Mouse (Mus musculus): ENCODE data around the gene Slc25a29.

Slc25a29 gene

GRCm38 (mm10) chr12:108801613-108802012 lies 34.1 kb downstream of the Slc25a29 start:
- DNase-seq (ENCODE audit: low read depth in 2 of 2, low spot score in 2 of 2): no peak

DNA sequence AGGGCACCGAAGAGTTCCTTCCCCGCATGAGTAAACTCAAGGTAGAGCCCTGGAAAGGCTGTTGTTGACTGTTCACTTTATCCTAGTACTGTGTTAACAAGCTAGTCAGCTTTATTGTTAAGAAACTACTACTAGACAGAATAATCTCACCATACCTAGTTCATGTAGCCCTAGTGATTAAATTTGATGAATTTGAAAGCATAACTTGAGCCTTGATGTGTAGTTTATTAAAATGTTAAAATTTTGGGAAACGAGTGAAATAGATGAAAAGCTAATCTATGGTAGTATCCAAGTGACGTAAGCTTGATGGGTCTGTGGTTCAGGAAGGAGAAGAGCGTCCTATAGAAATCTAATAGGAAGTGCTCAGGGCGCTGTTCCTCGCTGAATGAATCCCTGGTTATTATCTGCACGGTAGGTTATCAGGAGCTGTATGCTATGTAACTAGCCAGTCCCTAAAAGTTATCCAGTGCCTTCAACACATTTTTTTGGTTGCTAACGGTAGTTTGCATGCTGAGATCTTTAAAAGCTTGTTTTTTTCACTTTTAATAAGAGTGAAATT lies 40.6 kb downstream of the Slc25a29 start:
- no peak for DNase-seq (ENCODE audit: low read depth in 2 of 2, low spot score in 2 of 2)

DNA sequence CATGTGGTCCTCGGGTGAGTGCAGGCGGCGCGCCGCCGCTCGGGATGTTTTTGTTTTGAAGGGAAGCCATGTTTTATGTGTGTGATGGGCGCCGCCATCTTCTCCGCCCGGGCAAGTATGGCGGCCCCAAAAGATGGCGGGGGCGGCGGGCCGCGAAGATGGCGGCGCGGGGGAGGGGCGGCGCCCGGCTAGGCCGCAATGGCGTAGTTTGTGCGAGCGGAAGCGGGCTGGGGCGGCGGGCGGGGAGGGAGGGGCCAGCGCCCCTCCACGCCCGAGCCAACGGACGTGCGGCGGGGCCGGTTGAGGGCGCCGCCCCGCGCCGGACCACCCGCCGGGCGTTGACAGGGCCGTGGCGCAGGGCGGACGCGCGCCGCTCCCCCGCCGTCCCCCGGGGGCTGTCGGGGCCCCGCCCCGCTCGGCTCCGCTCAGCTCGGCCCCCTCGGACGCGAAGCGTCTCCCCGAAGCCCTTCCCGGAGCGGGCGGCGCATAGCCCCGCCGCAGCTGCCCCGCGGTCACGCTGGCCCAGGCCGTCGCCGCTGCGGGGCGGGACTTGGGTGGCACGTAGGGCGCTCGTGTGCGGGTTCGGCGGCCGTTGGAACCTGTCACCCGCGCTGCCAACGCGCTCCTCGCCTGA lies 41.5 kb downstream of the Slc25a29 start:
- peak; percentile 68 to 69 for DNase-seq (ENCODE audit: low read depth in 2 of 2, low spot score in 2 of 2)

DNA sequence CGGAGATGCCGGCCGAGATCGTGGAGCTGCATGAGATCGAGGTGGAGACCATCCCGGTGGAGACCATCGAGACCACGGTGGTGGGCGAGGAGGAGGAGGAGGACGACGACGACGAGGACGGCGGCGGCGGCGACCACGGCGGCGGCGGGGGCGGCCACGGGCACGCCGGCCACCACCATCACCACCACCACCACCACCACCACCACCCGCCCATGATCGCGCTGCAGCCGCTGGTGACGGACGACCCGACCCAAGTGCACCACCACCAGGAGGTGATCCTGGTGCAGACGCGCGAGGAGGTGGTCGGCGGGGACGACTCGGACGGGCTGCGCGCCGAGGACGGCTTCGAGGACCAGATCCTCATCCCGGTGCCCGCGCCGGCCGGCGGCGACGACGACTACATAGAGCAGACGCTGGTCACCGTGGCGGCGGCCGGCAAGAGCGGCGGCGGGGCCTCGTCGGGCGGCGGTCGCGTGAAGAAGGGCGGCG lies 42.2 kb downstream of the Slc25a29 start:
- peak; percentile 7 to 25 for DNase-seq (ENCODE audit: low read depth in 2 of 2, low spot score in 2 of 2)

DNA sequence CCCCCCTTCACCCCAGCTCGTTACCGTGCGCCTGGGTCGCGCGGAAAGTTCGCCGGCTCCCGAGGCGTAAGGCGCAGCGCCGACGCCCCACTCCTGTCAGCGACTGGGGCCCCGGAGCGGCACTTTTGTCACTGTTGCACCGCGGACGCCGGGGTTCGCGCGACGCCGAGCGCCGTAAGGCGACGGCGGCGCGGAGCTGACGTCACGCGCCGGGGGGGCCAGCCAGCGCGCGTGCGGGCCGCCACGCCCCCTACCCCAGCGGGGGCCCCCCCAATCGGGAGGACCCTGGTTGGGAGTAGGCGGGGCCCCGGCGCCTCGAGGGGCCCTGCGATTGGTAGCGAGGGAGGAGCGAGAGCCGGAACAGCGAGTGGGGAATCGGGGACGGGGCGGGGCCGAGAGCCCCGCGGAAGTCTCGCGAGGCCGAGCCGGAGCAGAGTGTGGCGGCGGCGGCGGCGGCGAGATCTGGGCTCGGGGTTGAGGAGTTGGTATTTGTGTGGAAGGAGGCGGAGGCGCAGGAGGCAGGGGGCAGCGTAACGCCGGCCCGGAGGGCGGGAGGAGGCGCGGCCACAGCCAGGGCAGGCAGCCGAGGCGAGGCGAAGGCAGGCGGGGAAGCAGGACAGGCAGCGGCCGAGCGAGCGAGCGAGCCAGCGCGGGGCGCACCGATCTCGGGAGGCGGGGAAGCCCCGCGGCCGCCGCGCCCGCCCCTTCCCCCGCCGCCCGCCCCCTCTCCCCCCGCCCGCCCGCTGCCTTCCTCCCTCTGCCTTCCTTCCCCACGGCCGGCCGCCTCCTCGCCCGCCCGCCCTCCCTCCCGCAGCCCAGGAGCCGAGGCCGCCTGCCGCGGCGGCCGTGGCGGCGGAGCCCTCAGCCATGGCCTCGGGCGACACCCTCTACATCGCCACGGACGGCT lies 42.9 kb downstream of the Slc25a29 start, which contains the start of gene Yy1:
Yy1 (plus strand) TSS at position 428 of the 907 bp plus-strand sequence.
- DNase-seq (ENCODE audit: low read depth in 2 of 2, low spot score in 2 of 2): peak; percentile 98 to 99

DNA sequence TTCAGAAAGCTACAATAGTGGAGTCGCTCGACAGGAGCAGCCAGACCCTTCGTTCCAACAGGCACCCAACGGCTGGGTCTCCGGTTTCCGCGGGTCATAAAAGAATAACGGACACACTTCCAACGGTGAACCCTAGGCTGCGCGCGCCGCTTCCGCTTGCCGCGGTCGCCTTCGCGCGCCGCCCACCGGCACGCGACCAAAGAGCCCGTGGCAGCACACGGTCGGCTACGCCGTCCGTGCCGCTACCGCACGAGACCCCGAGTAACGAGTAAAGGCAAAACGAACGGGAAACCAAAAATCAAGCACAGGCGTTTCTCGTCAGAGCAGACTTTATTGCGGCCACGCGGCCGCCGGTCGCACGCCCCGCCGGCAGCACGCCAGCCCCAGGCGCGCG lies 43.5 kb downstream of the Slc25a29 start:
- DNase-seq (ENCODE audit: low read depth in 2 of 2, low spot score in 2 of 2): peak; percentile 60 to 67

DNA sequence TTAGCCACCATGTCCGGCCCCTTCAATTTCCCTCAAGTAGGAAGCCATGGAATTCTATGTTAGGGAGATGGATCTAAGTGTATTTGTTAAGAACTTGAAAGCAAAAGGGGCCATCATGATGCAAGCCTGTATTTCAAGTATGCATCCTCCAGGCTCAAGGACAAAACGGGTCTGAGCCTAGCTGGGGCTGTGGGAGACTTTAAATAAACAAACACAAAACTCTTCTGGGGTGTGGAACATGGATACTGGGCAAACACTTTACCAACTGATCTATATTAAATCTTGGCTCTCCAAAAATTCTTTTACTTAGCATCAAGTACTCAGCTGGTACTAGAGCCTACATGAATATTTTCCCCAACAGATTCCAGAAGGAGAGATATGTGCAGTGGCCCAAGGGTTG lies 48.4 kb downstream of the Slc25a29 start:
- DNase-seq (ENCODE audit: low read depth in 2 of 2, low spot score in 2 of 2): no peak

- DNase-seq (ENCODE audit: low read depth in 2 of 2, low spot score in 2 of 2): no peak
Measured at GRCm38 (mm10) chr12:108785161-108785560, 50.5 kb downstream of the Slc25a29 start.

DNA sequence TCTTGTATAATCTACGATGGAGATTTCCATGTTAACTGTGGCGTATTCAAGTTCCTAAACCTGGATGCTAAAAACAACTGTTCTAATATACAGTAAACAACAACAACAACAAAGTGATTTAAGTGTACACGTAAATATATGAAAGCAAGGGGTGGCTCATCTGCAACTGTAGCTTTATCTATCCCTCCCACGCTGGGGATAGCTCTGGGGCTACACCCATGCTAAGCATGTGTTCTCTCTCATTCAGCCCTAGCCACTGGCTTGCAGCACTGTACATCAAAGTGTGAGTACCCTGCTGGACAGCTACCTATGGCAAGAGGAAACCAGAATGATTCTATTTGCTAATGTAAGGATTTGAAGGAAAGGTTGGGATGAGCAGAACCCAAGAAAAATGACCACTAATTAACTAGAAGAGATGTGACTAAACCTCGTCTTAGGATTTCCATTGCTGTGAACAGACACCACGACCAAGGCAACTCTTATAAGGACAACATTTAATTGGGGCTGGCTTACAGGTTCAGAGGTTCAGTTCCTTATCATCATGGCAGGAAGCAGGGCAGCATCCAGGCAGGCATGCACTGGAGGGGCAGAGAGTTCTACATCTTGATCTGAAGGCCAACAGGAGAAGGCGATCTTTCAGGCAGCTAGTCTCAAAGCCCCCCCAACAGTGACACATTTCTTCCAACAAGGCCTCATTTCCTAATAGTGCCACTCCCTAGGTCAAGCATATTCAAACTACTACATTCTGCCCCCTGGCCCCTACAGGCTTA lies 55.4 kb downstream of the Slc25a29 start:
- no peak for DNase-seq (ENCODE audit: low read depth in 2 of 2, low spot score in 2 of 2)
